Mouse (Mus musculus) neural tube, embryonic 14.5 days (tissue): ENCODE measurements around the gene Rab4b. TPM values are rescaled to one million over a fixed set of nuclear protein-coding genes. Genes with fewer than 3 reads are reported as not detected.

Source experiments
- ATAC-seq: fragments of 200-750 bp; cut with Nextera tagmentation; 2 replicates; pipeline ENCODE4 v1.8.0; 2017; ENCODE audit warnings: low read depth, mild to moderate bottlenecking, moderate TSS enrichment, moderate library complexity
- H3K27ac ChIP-seq: fragments of 300-500 bp; sonication (generic); 2 replicates; pipeline ENCODE4 v1.5.1; 2014; ENCODE audit warnings: low read depth, mild to moderate bottlenecking, control low read depth, low read length, moderate library complexity, mixed read lengths
- H3K27me3 ChIP-seq: fragments of 300-500 bp; sonication (generic); 2 replicates; pipeline ENCODE4 v1.6.1; 2014; ENCODE audit warnings: low read length; ENCODE audit not compliant: control insufficient read depth, insufficient read depth
- H3K36me3 ChIP-seq: fragments of 300-500 bp; sonication (generic); 2 replicates; pipeline ENCODE4 v1.6.1; 2014; ENCODE audit warnings: low read length, mixed read lengths; ENCODE audit not compliant: control insufficient read depth, insufficient read depth
- H3K4me1 ChIP-seq: fragments of 300-500 bp; sonication (generic); 2 replicates; pipeline ENCODE4 v1.6.1; 2014; ENCODE audit warnings: low read length; ENCODE audit not compliant: control insufficient read depth, insufficient read depth
- H3K4me2 ChIP-seq: fragments of 300-500 bp; sonication (generic); 2 replicates; pipeline ENCODE4 v1.6.1; 2014; ENCODE audit warnings: mild to moderate bottlenecking, low read depth, low read length, control low read depth
- H3K4me3 ChIP-seq: fragments of 300-500 bp; sonication (generic); 2 replicates; pipeline ENCODE4 v1.5.1; 2014; ENCODE audit warnings: low read depth, low read length, control low read depth, mixed read lengths
- H3K9ac ChIP-seq: fragments of 300-500 bp; sonication (generic); replicated peaks from 2 replicates; pipeline ENCODE4 v1.6.1; 2014; ENCODE audit warnings: low read depth, mild to moderate bottlenecking, control low read depth, low read length, mixed read lengths
- H3K9me3 ChIP-seq: fragments of 300-500 bp; sonication (generic); 2 replicates; pipeline ENCODE4 v1.6.1; 2016; ENCODE audit warnings: low read length; ENCODE audit not compliant: control insufficient read depth
- WGBS: fragments of 180-500 bp; shearing (Covaris S2); extraction: QIAGEN DNeasy Blood & Tissue Kit; methylation state at CpG from one replicate; pipeline ENCODE4 v1.1.7; 2014; 5-methylcytosine and 5-hydroxymethylcytosine counted together
- polyA plus RNA-seq: library from polyadenylated mRNA; unstranded; fragments of >200 nt; fragmentation: Nextera tagmentation; extraction: Ambion mirVana; gene quantifications from 2 replicates; pipeline ENCODE4 v1.2.1, GENCODE M21; 2014

The Rab4b gene
- polyA plus RNA-seq, 1 experiment from 2014 or later: 100.0 TPM

- peak overlapping the region; percentile 98 for H3K27ac ChIP-seq
- H3K4me2 ChIP-seq: peak overlapping the region; percentile 73
- ATAC-seq: peak; percentile 56
- peak overlapping the region; percentile 70 for H3K4me3 ChIP-seq
- WGBS: 1% methylated on average over 36 of the region's 43 CpGs
- H3K27me3 ChIP-seq: no peaks in the 10 kb centered on the region
- peak overlapping the region; percentile 78 for H3K9ac ChIP-seq
- H3K36me3 ChIP-seq: peaks cover 6% of the 10 kb centered on the region; the same call in 1 of the 2 replicates
- H3K9me3 ChIP-seq: no peaks in the 10 kb centered on the region
- peaks cover 48% of the 10 kb centered on the region for H3K4me1 ChIP-seq
Observed at GRCm38 (mm10) chr7:27166229-27166613, 12.5 kb downstream of the Rab4b start.

GRCm38 (mm10) chr7:27165696-27166095 is 13.0 kb downstream of the Rab4b start:
- Histone ChIP-seq H3K9ac (peak overlapping the region; percentile 78), H3K4me3 (peak overlapping the region; percentile 70), H3K27me3 (no peaks in the 10 kb centered on the region), H3K36me3 (peaks cover 2% of the 10 kb centered on the region; the same call in 1 of the 2 replicates), H3K4me2 (peak overlapping the region; percentile 73), H3K9me3 (no peaks in the 10 kb centered on the region), H3K27ac (peak overlapping the region; percentile 98), H3K4me1 (peaks cover 53% of the 10 kb centered on the region)
- no peak for ATAC-seq
- WGBS: 5% methylated on average over 8 of the region's 8 CpGs

- peaks cover 2% of the 10 kb centered on the region; the same call in 1 of the 2 replicates for H3K36me3 ChIP-seq
- peak overlapping the region; percentile 70 for H3K4me3 ChIP-seq
- WGBS: 67% methylated on average over 23 of the region's 23 CpGs
- no peaks in the 10 kb centered on the region for H3K27me3 ChIP-seq
- peaks cover 57% of the 10 kb centered on the region for H3K4me1 ChIP-seq
- no peak overlapping the region for H3K27ac ChIP-seq
- ATAC-seq: peak; percentile 5; the same call in 1 of the 2 replicates
- peak overlapping the region; percentile 78 for H3K9ac ChIP-seq
- no peaks in the 10 kb centered on the region for H3K9me3 ChIP-seq
- H3K4me2 ChIP-seq: peak overlapping the region; percentile 73
Observed at GRCm38 (mm10) chr7:27165007-27165655, 13.6 kb downstream of the Rab4b start.

- Histone ChIP-seq H3K9me3 (no peaks in the 10 kb centered on the region), H3K4me2 (peak overlapping the region; percentile 73), H3K27me3 (no peaks in the 10 kb centered on the region), H3K4me1 (peaks cover 61% of the 10 kb centered on the region), H3K9ac (peak overlapping the region; percentile 78), H3K27ac (no peak overlapping the region), H3K36me3 (peaks cover 9% of the 10 kb centered on the region; the same call in 1 of the 2 replicates), H3K4me3 (peak overlapping the region; percentile 70)
- no peak for ATAC-seq
- WGBS: 83% methylated on average over 32 of the region's 33 CpGs
Observed at GRCm38 (mm10) chr7:27164112-27164947, 14.4 kb downstream of the Rab4b start.

- peak overlapping the region; percentile 6; the same call in 1 of the 2 replicates for H3K4me3 ChIP-seq
- peak overlapping the region; percentile 37 for H3K9ac ChIP-seq
- WGBS: 81% methylated on average over 5 of the region's 5 CpGs
- peaks cover 17% of the 10 kb centered on the region for H3K36me3 ChIP-seq
- no peak overlapping the region for H3K27ac ChIP-seq
- ATAC-seq: no peak
- no peaks in the 10 kb centered on the region for H3K9me3 ChIP-seq
- peak overlapping the region; percentile 73 for H3K4me2 ChIP-seq
- peaks cover 61% of the 10 kb centered on the region for H3K4me1 ChIP-seq
- H3K27me3 ChIP-seq: no peaks in the 10 kb centered on the region
Observed at GRCm38 (mm10) chr7:27163450-27163805, 15.3 kb downstream of the Rab4b start.

GRCm38 (mm10) chr7:27162780-27163449 is 15.8 kb downstream of the Rab4b start:
- WGBS: 92% methylated on average over 5 of the region's 5 CpGs
- H3K36me3 ChIP-seq: peaks cover 22% of the 10 kb centered on the region
- H3K4me3 ChIP-seq: peak overlapping the region; percentile 6; the same call in 1 of the 2 replicates

GRCm38 (mm10) chr7:27161744-27162143 is 17.0 kb downstream of the Rab4b start:
- Histone ChIP-seq H3K36me3 (peaks cover 29% of the 10 kb centered on the region), H3K4me2 (no peak overlapping the region), H3K27me3 (no peaks in the 10 kb centered on the region), H3K9me3 (no peaks in the 10 kb centered on the region), H3K4me1 (peaks cover 56% of the 10 kb centered on the region), H3K9ac (no peak overlapping the region), H3K27ac (no peak overlapping the region), H3K4me3 (no peak overlapping the region)
- WGBS: 88% methylated on average over 4 of the region's 4 CpGs
- ATAC-seq: no peak

More at GRCm38 (mm10) chr7:27162780-27163449, 15.8 kb downstream of the Rab4b start:
- Histone ChIP-seq H3K27ac (no peak overlapping the region), H3K9ac (peak overlapping the region; percentile 37), H3K4me2 (peak overlapping the region; percentile 73), H3K9me3 (no peaks in the 10 kb centered on the region), H3K27me3 (no peaks in the 10 kb centered on the region), H3K4me1 (peaks cover 61% of the 10 kb centered on the region)
- ATAC-seq: no peak

GRCm38 (mm10) chr7:27160921-27161320 is 17.8 kb downstream of the Rab4b start:
- H3K27me3 ChIP-seq: no peaks in the 10 kb centered on the region

More at GRCm38 (mm10) chr7:27160921-27161320, 17.8 kb downstream of the Rab4b start:
- no peak overlapping the region for H3K4me3 ChIP-seq
- H3K4me2 ChIP-seq: no peak overlapping the region
- no peak overlapping the region for H3K27ac ChIP-seq
- H3K4me1 ChIP-seq: peaks cover 56% of the 10 kb centered on the region
- H3K36me3 ChIP-seq: peaks cover 29% of the 10 kb centered on the region
- no peak overlapping the region for H3K9ac ChIP-seq
- WGBS: 86% methylated on average over 3 of the region's 3 CpGs
- no peak for ATAC-seq
- H3K9me3 ChIP-seq: no peaks in the 10 kb centered on the region
